24 mouse cellular contexts compared by ENCODE assay signal in genomic region chr12:102330188-102330587, GRCm38 (mm10). TPM values are rescaled to one million over a fixed set of nuclear protein-coding genes. Genes with fewer than 3 reads are reported as not detected.
A peak's percentile ranks its signal among the peaks of the same experiment; 100 is the strongest.
DNase-seq lines count a peak whose midpoint lies in the region; ATAC-seq lines count a peak whose summit lies in the region.
"Had no signal": no experiment of that assay in that cellular context is flagged by ENCODE, and none has a peak within 500 bp of the region (broad histone marks: within the 10 kb centered on the region; RNA-seq: fewer than 3 reads in every experiment).

No protein-coding gene starts in this region.

- H3K27me3 ChIP-seq in midbrain, embryonic 14.5 days (ENCODE audit: control insufficient read depth, insufficient read depth, low read length) = no peaks in the 10 kb centered on the region
- H3K27me3 ChIP-seq: embryonic facial prominence, embryonic 12.5 days; heart, embryonic 12.5 days; neural tube, embryonic 15.5 days had no signal

- ATAC-seq in common myeloid progenitor, adult 5-6 weeks (replicated peaks; ENCODE audit: low read depth, poor library complexity, severe bottlenecking) = peak; percentile 61
- ATAC-seq in midbrain, embryonic 14.5 days (ENCODE audit: low FRiP score, low TSS enrichment) = no peak
- ATAC-seq: hindbrain, embryonic 16.5 days; intestine, embryonic 16.5 days; midbrain, embryonic 16.5 days had no signal

- H3K9ac ChIP-seq in midbrain, embryonic 14.5 days (replicated peaks; ENCODE audit: low read length) = no peak overlapping the region
- H3K9ac ChIP-seq: embryonic facial prominence, embryonic 12.5 days; heart, embryonic 12.5 days; liver, embryonic 14.5 days; lung, embryonic 14.5 days; neural tube, embryonic 15.5 days had no signal

- H3K27ac ChIP-seq in midbrain, embryonic 14.5 days (replicated peaks; ENCODE audit: low read depth, low read length) = no peak overlapping the region
- H3K27ac ChIP-seq: embryonic facial prominence, embryonic 12.5 days; hindbrain, embryonic 10.5 days; liver, embryonic 14.5 days; neural tube, embryonic 15.5 days had no signal

- H3K4me2 ChIP-seq in midbrain, embryonic 14.5 days (ENCODE audit: low read length) = no peak overlapping the region
- H3K4me2 ChIP-seq: embryonic facial prominence, embryonic 12.5 days; heart, embryonic 12.5 days; lung, embryonic 14.5 days; neural tube, embryonic 15.5 days had no signal

- no peaks in the 10 kb centered on the region for H3K9me3 ChIP-seq in midbrain, embryonic 14.5 days (ENCODE audit: control insufficient read depth, low read length)
- H3K9me3 ChIP-seq: embryonic facial prominence, embryonic 12.5 days; heart, embryonic 12.5 days; hindbrain, embryonic 10.5 days; neural tube, embryonic 15.5 days had no signal

- 90% methylated on average over 4 of the region's 4 CpGs for WGBS in midbrain, embryonic 14.5 days

- peak; percentile 20 to 36 for DNase-seq in thymus, postnatal 36 days
- no peak for DNase-seq in thymus, postnatal 0 days (ENCODE audit: low spot score)
- DNase-seq in natural killer cell, adult 2 months (ENCODE audit: low spot score in 2 of 2) = peak; percentile 52 to 64
- no peak for DNase-seq in cerebellum, adult 9-11 months
- DNase-seq in midbrain, embryonic 14.5 days = no peak
- DNase-seq in heart, adult 9 months (ENCODE audit: low spot score in 2 of 2) = no peak
- DNase-seq: adrenal gland, adult 2 months; cerebellum, adult 11-12 months; gastrocnemius, postnatal 36 days; heart, postnatal 10 days; kidney, adult 9 months; kidney, postnatal 14 days; layer of hippocampus, postnatal 36 days; lung, embryonic 14.5 days; lung, postnatal 36 days had no signal

- H3K4me1 ChIP-seq in midbrain, embryonic 14.5 days (ENCODE audit: control insufficient read depth, insufficient read depth, low read length) = no peaks in the 10 kb centered on the region
- H3K4me1 ChIP-seq: embryonic facial prominence, embryonic 12.5 days; neural tube, embryonic 15.5 days had no signal

- H3K36me3 ChIP-seq in midbrain, embryonic 14.5 days (ENCODE audit: control insufficient read depth, insufficient read depth, low read length) = no peaks in the 10 kb centered on the region
- H3K36me3 ChIP-seq: embryonic facial prominence, embryonic 12.5 days; hindbrain, embryonic 10.5 days; neural tube, embryonic 15.5 days had no signal

- H3K4me3 ChIP-seq in midbrain, embryonic 14.5 days (replicated peaks; ENCODE audit: low read depth, low read length) = no peak overlapping the region
- H3K4me3 ChIP-seq: embryonic facial prominence, embryonic 12.5 days; heart, embryonic 12.5 days; hindbrain, embryonic 10.5 days; neural tube, embryonic 15.5 days had no signal

RNA-seq across cellular contexts. Expression of gene Rin3, which starts 47.3 kb away (rescaled TPM):
- 7.0 and 7.9 TPM in 2 replicates for polyA plus RNA-seq in thymus, postnatal 0 days (2015; fragmentation: Nextera tagmentation; extraction: Ambion mirVana)
- total RNA-seq in common myeloid progenitor, adult 5-6 weeks (2017) = 44.7 and 86.3 TPM in 2 replicates
- polyA plus RNA-seq in midbrain, embryonic 14.5 days (2014; fragmentation: Nextera tagmentation; extraction: Ambion mirVana) = 1.4 and 3.5 TPM in 2 replicates

Comparison
In these comparisons a context has a peak if more than half of its experiments do, and no peak if none do; other contexts are left out.
1. DNase-seq: peak in thymus, postnatal 36 days (2 of 2) and natural killer cell, adult 2 months (2 of 2); none in thymus, postnatal 0 days (single experiment), cerebellum, adult 9-11 months (single experiment), midbrain, embryonic 14.5 days (single experiment) and heart, adult 9 months (0 of 2).